Mouse (Mus musculus) embryonic facial prominence, embryonic 11.5 days (tissue): Measurements from ENCODE around the gene Ldlrad1. TPM values are rescaled to one million over a fixed set of nuclear protein-coding genes. Genes with fewer than 3 reads are reported as not detected.

Source experiments
- ATAC-seq: fragments of 200-750 bp; cut with Nextera tagmentation; replicated peaks from 2 replicates; pipeline ENCODE4 v1.8.0; 2017; ENCODE audit warnings: low read depth; ENCODE audit not compliant: insufficient number of reproducible peaks, low FRiP score, low TSS enrichment
- DNase-seq: peaks from one replicate; pipeline ENCODE4 v3.0.0-alpha.2; 2015; ENCODE audit warnings: low spot score
- H3K27ac ChIP-seq: fragments of 300-500 bp; sonication (generic); replicated peaks from 2 replicates; pipeline ENCODE4 v1.5.1; 2014; ENCODE audit warnings: mild to moderate bottlenecking, low read depth, low read length, control low read depth
- H3K27me3 ChIP-seq: fragments of 300-500 bp; sonication (generic); 2 replicates; pipeline ENCODE4 v1.6.1; 2014; ENCODE audit warnings: mild to moderate bottlenecking, low read length, moderate library complexity, mixed read lengths; ENCODE audit not compliant: control insufficient read depth, insufficient read depth
- H3K36me3 ChIP-seq: fragments of 300-500 bp; sonication (generic); replicated peaks from 2 replicates; pipeline ENCODE4 v1.6.1; 2014; ENCODE audit warnings: low read depth, mild to moderate bottlenecking, low read length, moderate library complexity, mixed read lengths; ENCODE audit not compliant: control insufficient read depth, insufficient read depth
- H3K4me1 ChIP-seq: fragments of 300-500 bp; sonication (generic); 2 replicates; pipeline ENCODE4 v1.6.1; 2014; ENCODE audit warnings: low read length, mixed read lengths; ENCODE audit not compliant: control insufficient read depth, insufficient read depth
- H3K4me2 ChIP-seq: fragments of 300-500 bp; sonication (generic); 2 replicates; pipeline ENCODE4 v1.6.1; 2014; ENCODE audit warnings: low read depth, mild to moderate bottlenecking, control low read depth, low read length, moderate library complexity
- H3K4me3 ChIP-seq: fragments of 300-500 bp; sonication (generic); 2 replicates; pipeline ENCODE4 v1.5.1; 2014; ENCODE audit warnings: low read depth, low read length, control low read depth
- H3K9ac ChIP-seq: fragments of 300-500 bp; sonication (generic); replicated peaks from 2 replicates; pipeline ENCODE4 v1.6.1; 2014; ENCODE audit warnings: mild to moderate bottlenecking, control low read depth, low read length
- H3K9me3 ChIP-seq: fragments of 300-500 bp; sonication (generic); replicated peaks from 2 replicates; pipeline ENCODE4 v1.6.1; 2016; ENCODE audit warnings: mild to moderate bottlenecking, low read length, inconsistent platforms, mixed read lengths; ENCODE audit not compliant: control insufficient read depth
- WGBS: fragments of 180-500 bp; shearing (Covaris S2); extraction: QIAGEN DNeasy Blood & Tissue Kit; methylation state at CpG from one replicate; pipeline ENCODE4 v1.1.7; 2014; 5-methylcytosine and 5-hydroxymethylcytosine counted together
- polyA plus RNA-seq: library from polyadenylated mRNA; unstranded; fragments of >200 nt; fragmentation: Nextera tagmentation; extraction: Ambion mirVana; gene quantifications from 2 replicates; pipeline ENCODE4 v1.2.1, GENCODE M21; 2014

Gene Ldlrad1
- polyA plus RNA-seq, 1 experiment from 2014 or later = not detected

GRCm38 (mm10) chr4:107196454-107196853 is 12.5 kb upstream of the Ldlrad1 start:
- H3K27ac ChIP-seq = no peak overlapping the region
- H3K4me1 ChIP-seq = no peaks in the 10 kb centered on the region
- no peak overlapping the region for H3K4me3 ChIP-seq
- no peak overlapping the region for H3K9ac ChIP-seq
- no peaks in the 10 kb centered on the region for H3K27me3 ChIP-seq
- no peak overlapping the region for H3K4me2 ChIP-seq
- no peaks in the 10 kb centered on the region for H3K9me3 ChIP-seq
- 91% methylated on average over 2 of the region's 2 CpGs for WGBS
- no peak for ATAC-seq
- DNase-seq = no peak
- peaks cover 10% of the 10 kb centered on the region for H3K36me3 ChIP-seq

- no peak overlapping the region for H3K9ac ChIP-seq
- peaks cover 10% of the 10 kb centered on the region for H3K36me3 ChIP-seq
- H3K27me3 ChIP-seq = no peaks in the 10 kb centered on the region
- ATAC-seq (no peak), DNase-seq (no peak)
- no peaks in the 10 kb centered on the region for H3K4me1 ChIP-seq
- no peak overlapping the region for H3K4me2 ChIP-seq
- WGBS = 89% methylated on average over 5 of the region's 5 CpGs
- no peak overlapping the region for H3K27ac ChIP-seq
- H3K4me3 ChIP-seq = no peak overlapping the region
- H3K9me3 ChIP-seq = no peaks in the 10 kb centered on the region
Observed at GRCm38 (mm10) chr4:107198072-107198471, 10.9 kb upstream of the Ldlrad1 start.

- no peak overlapping the region for H3K4me3 ChIP-seq
- H3K27me3 ChIP-seq = no peaks in the 10 kb centered on the region
- no peak overlapping the region for H3K9ac ChIP-seq
- H3K27ac ChIP-seq = no peak overlapping the region
- no peak overlapping the region for H3K4me2 ChIP-seq
- no peak for DNase-seq
- peaks cover 10% of the 10 kb centered on the region for H3K36me3 ChIP-seq
- H3K9me3 ChIP-seq = no peaks in the 10 kb centered on the region
- no peaks in the 10 kb centered on the region for H3K4me1 ChIP-seq
- 96% methylated on average over 3 of the region's 3 CpGs for WGBS
- no peak for ATAC-seq
Observed at GRCm38 (mm10) chr4:107201779-107202178, 7.2 kb upstream of the Ldlrad1 start.

- Histone ChIP-seq H3K4me1 (no peaks in the 10 kb centered on the region), H3K4me2 (no peak overlapping the region), H3K27me3 (no peaks in the 10 kb centered on the region), H3K36me3 (peaks cover 10% of the 10 kb centered on the region), H3K9ac (no peak overlapping the region), H3K4me3 (no peak overlapping the region), H3K27ac (no peak overlapping the region), H3K9me3 (no peaks in the 10 kb centered on the region)
- WGBS = 93% methylated on average over 7 of the region's 7 CpGs
- ATAC-seq (no peak), DNase-seq (no peak)
Observed at GRCm38 (mm10) chr4:107203001-107203400, 6.0 kb upstream of the Ldlrad1 start.

GRCm38 (mm10) chr4:107207016-107207415 is 2.0 kb upstream of the Ldlrad1 start:
- Histone ChIP-seq H3K4me2 (no peak overlapping the region), H3K9ac (no peak overlapping the region), H3K36me3 (no peaks in the 10 kb centered on the region; the same call in 1 of the 2 replicates), H3K27ac (no peak overlapping the region), H3K4me1 (no peaks in the 10 kb centered on the region), H3K9me3 (no peaks in the 10 kb centered on the region), H3K4me3 (no peak overlapping the region), H3K27me3 (no peaks in the 10 kb centered on the region)
- ATAC-seq (no peak), DNase-seq (no peak)
- 93% methylated on average over 2 of the region's 2 CpGs for WGBS

GRCm38 (mm10) chr4:107210483-107211097 is 1.6 kb downstream of the Ldlrad1 start:
- Histone ChIP-seq H3K9me3 (no peaks in the 10 kb centered on the region), H3K4me2 (no peak overlapping the region), H3K4me3 (no peak overlapping the region), H3K36me3 (no peaks in the 10 kb centered on the region), H3K4me1 (no peaks in the 10 kb centered on the region), H3K27ac (no peak overlapping the region), H3K9ac (no peak overlapping the region), H3K27me3 (no peaks in the 10 kb centered on the region)
- ATAC-seq (no peak), DNase-seq (no peak)
- 87% methylated on average over 5 of the region's 5 CpGs for WGBS

- H3K4me1 ChIP-seq = no peaks in the 10 kb centered on the region
- H3K27ac ChIP-seq = no peak overlapping the region
- 84% methylated on average over 4 of the region's 4 CpGs for whole genome bisulfite sequencing
- no peaks in the 10 kb centered on the region for H3K9me3 ChIP-seq
- no peaks in the 10 kb centered on the region for H3K36me3 ChIP-seq
- no peaks in the 10 kb centered on the region for H3K27me3 ChIP-seq
- no peak overlapping the region for H3K4me3 ChIP-seq
- no peak for ATAC-seq
- no peak overlapping the region for H3K4me2 ChIP-seq
- no peak overlapping the region for H3K9ac ChIP-seq
- no peak for DNase-seq
Observed at GRCm38 (mm10) chr4:107211465-107211864, 2.5 kb downstream of the Ldlrad1 start.

GRCm38 (mm10) chr4:107211936-107212335 is 3.0 kb downstream of the Ldlrad1 start:
- Histone ChIP-seq H3K4me1 (no peaks in the 10 kb centered on the region), H3K27ac (no peak overlapping the region), H3K27me3 (no peaks in the 10 kb centered on the region), H3K9ac (no peak overlapping the region), H3K4me3 (no peak overlapping the region), H3K9me3 (no peaks in the 10 kb centered on the region), H3K36me3 (no peaks in the 10 kb centered on the region), H3K4me2 (no peak overlapping the region)
- ATAC-seq (no peak), DNase-seq (no peak)
- 76% methylated on average over 5 of the region's 5 CpGs for WGBS
